Mouse (Mus musculus): ENCODE measurements around the gene Lhx2. TPM values are rescaled to one million over a fixed set of nuclear protein-coding genes. Genes with fewer than 3 reads are reported as not detected.
A peak's percentile ranks its signal among the peaks of the same experiment; 100 is the strongest.

The Lhx2 gene
- total and polyA plus RNA-seq, 2 experiments from 2014 or later = 45.9 to 82.8 TPM

GRCm38 (mm10) chr2:38354717-38355510, 15.8 kb downstream of the Lhx2 start:
- TF ChIP-seq CTCF (IDR thresholded peaks at IDR 0.05; ENCODE audit: low read depth) = no peak
- Histone ChIP-seq H3K9me3 (ENCODE audit: low read length) (no peaks in the 10 kb centered on the region), H3K4me1 (ENCODE audit: insufficient read depth) (0 out of 2 replicates have a peak, but pooled peaks cover 6% of the 10 kb centered on the region), H3K27ac (ENCODE audit: low read depth, low read length) (peak overlapping the region; percentile 79), H3K27me3 (ENCODE audit: insufficient read depth, low read length) (peaks cover 5% of the 10 kb centered on the region; the same call in 1 of the 2 replicates), H3K9ac (peak overlapping the region; percentile 51), H3K4me3 (ENCODE audit: low read depth, low read length) (peak overlapping the region; percentile 59), H3K36me3 (ENCODE audit: insufficient read depth) (peaks cover 5% of the 10 kb centered on the region), H3K4me2 (ENCODE audit: low read depth) (peak overlapping the region; percentile 78)
- 2% methylated on average over 34 of the region's 34 CpGs for WGBS
- DNase-seq = peak; percentile 73
- no peak for ATAC-seq

GRCm38 (mm10) chr2:38355731-38356427, 16.8 kb downstream of the Lhx2 start:
- H3K27ac ChIP-seq (ENCODE audit: low read depth, low read length) = peak overlapping the region; percentile 79
- 0 out of 2 replicates have a peak, but pooled peaks cover 6% of the 10 kb centered on the region for H3K4me1 ChIP-seq (ENCODE audit: insufficient read depth)
- ATAC-seq = no peak
- peak overlapping the region; percentile 59 for H3K4me3 ChIP-seq (ENCODE audit: low read depth, low read length)
- DNase-seq = peak; percentile 73
- no peak for TF ChIP-seq CTCF (IDR thresholded peaks at IDR 0.05; ENCODE audit: low read depth)
- H3K4me2 ChIP-seq (ENCODE audit: low read depth) = peak overlapping the region; percentile 78
- H3K9ac ChIP-seq = peak overlapping the region; percentile 51
- H3K27me3 ChIP-seq (ENCODE audit: insufficient read depth, low read length) = peaks cover 3% of the 10 kb centered on the region; the same call in 1 of the 2 replicates
- no peaks in the 10 kb centered on the region for H3K9me3 ChIP-seq (ENCODE audit: low read length)
- WGBS = 4% methylated on average over 19 of the region's 19 CpGs
- H3K36me3 ChIP-seq (ENCODE audit: insufficient read depth) = peaks cover 5% of the 10 kb centered on the region

GRCm38 (mm10) chr2:38356428-38357260, 17.6 kb downstream of the Lhx2 start:
- ATAC-seq (0 out of 2 replicates have a peak, but pooled peaks have one; percentile 0), DNase-seq (peak; percentile 72)
- Histone ChIP-seq H3K4me3 (ENCODE audit: low read depth, low read length) (peak overlapping the region; percentile 59), H3K4me1 (ENCODE audit: insufficient read depth) (0 out of 2 replicates have a peak, but pooled peaks cover 6% of the 10 kb centered on the region), H3K36me3 (ENCODE audit: insufficient read depth) (peaks cover 5% of the 10 kb centered on the region), H3K27me3 (ENCODE audit: insufficient read depth, low read length) (no peaks in the 10 kb centered on the region), H3K4me2 (ENCODE audit: low read depth) (peak overlapping the region; percentile 78), H3K9ac (peak overlapping the region; percentile 51), H3K9me3 (ENCODE audit: low read length) (no peaks in the 10 kb centered on the region), H3K27ac (ENCODE audit: low read depth, low read length) (peak overlapping the region; percentile 51)
- TF ChIP-seq CTCF (IDR thresholded peaks at IDR 0.05; ENCODE audit: low read depth) = no peak
- 2% methylated on average over 53 of the region's 53 CpGs for WGBS

- H3K4me2 ChIP-seq (ENCODE audit: low read depth) = peak overlapping the region; percentile 78
- 0 out of 2 replicates have a peak, but pooled peaks cover 6% of the 10 kb centered on the region for H3K4me1 ChIP-seq (ENCODE audit: insufficient read depth)
- H3K4me3 ChIP-seq (ENCODE audit: low read depth, low read length) = peak overlapping the region; percentile 59
- no peak for TF ChIP-seq CTCF (IDR thresholded peaks at IDR 0.05; ENCODE audit: low read depth)
- H3K9me3 ChIP-seq (ENCODE audit: low read length) = no peaks in the 10 kb centered on the region
- H3K27ac ChIP-seq (ENCODE audit: low read depth, low read length) = peak overlapping the region; percentile 51
- no peaks in the 10 kb centered on the region for H3K27me3 ChIP-seq (ENCODE audit: insufficient read depth, low read length)
- peak overlapping the region; percentile 51 for H3K9ac ChIP-seq
- DNase-seq (peak; percentile 64), ATAC-seq (peak; percentile 14; the same call in 1 of the 2 replicates)
- peaks cover 5% of the 10 kb centered on the region for H3K36me3 ChIP-seq (ENCODE audit: insufficient read depth)
- WGBS = 4% methylated on average over 35 of the region's 35 CpGs
Observed at GRCm38 (mm10) chr2:38357294-38358246, 18.5 kb downstream of the Lhx2 start.

- ATAC-seq (no peak), DNase-seq (no peak)
- WGBS = 23% methylated on average over 3 of the region's 3 CpGs
- Histone ChIP-seq H3K4me1 (ENCODE audit: insufficient read depth) (0 out of 2 replicates have a peak, but pooled peaks cover 6% of the 10 kb centered on the region), H3K9me3 (ENCODE audit: low read length) (no peaks in the 10 kb centered on the region), H3K4me3 (ENCODE audit: low read depth, low read length) (peak overlapping the region; percentile 16; the same call in 1 of the 2 replicates), H3K36me3 (ENCODE audit: insufficient read depth) (peaks cover 5% of the 10 kb centered on the region), H3K9ac (peak overlapping the region; percentile 33; the same call in 1 of the 2 replicates), H3K4me2 (ENCODE audit: low read depth) (peak overlapping the region; percentile 78), H3K27me3 (ENCODE audit: insufficient read depth, low read length) (no peaks in the 10 kb centered on the region), H3K27ac (ENCODE audit: low read depth, low read length) (0 out of 2 replicates have a peak overlapping the region, but pooled peaks have one; percentile 24)
- TF ChIP-seq CTCF (IDR thresholded peaks at IDR 0.05; ENCODE audit: low read depth) = no peak
Observed at GRCm38 (mm10) chr2:38358611-38359010, 19.5 kb downstream of the Lhx2 start.
